Mouse (Mus musculus): ENCODE results near the gene Amy2a3.
"Not testable (repeated sequence)": the region's sequence is repeated elsewhere in the genome, so short reads cannot be mapped to it uniquely, and the experiment has no call there.

DNA sequence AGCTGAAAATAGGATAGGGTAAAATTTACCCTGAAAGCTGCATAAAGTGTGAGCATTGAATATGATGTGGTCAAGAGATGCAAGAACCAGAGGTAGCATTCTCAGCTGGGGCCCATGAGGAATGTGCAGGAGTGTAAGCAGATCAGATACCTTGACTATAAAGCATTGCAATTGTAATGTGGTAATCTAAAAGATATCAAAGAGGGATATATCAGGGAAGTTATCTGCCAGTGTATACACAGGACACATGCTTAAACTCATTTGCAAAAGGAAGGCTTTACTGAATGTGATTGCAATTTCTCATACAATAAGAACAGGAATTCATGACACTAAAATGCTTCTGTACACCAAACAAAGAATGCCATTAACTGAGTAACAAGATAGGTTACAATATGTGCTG is 44.3 kb downstream of the Amy2a3 start:
- TF ChIP-seq POLR2A (IDR thresholded peaks at IDR 0.05; ENCODE audit: extremely low read depth, insufficient read depth, low read length); CTCF (IDR thresholded peaks at IDR 0.05; ENCODE audit: low read depth, low read length): not testable (repeated sequence)
